Mouse (Mus musculus) liver, embryonic 14.5 days (tissue): ENCODE measurements around the gene Mrpl20.

Experiments used
- CTCF ChIP-seq: IDR thresholded peaks from 2 replicates; pipeline ENCODE4 v1.5.1; 2016; ENCODE audit warnings: antibody characterized with exemption, low read depth, control low read depth
- EP300 ChIP-seq: IDR thresholded peaks from 2 replicates; pipeline ENCODE4 v1.6.1; 2016; ENCODE audit warnings: antibody characterized with exemption, low read depth

GRCm38 (mm10) chr4:155851368-155851767 lies 48.7 kb downstream of the Mrpl20 start:
- no peak for TF ChIP-seq EP300
- TF ChIP-seq CTCF, result no peak
